In genomic region chr8:121668553-121668952, GRCm38 (mm10) we compare ENCODE assay signal across 8 mouse cellular contexts. TPM values are rescaled to one million over a fixed set of nuclear protein-coding genes. Genes with fewer than 3 reads are reported as not detected.
DNase-seq lines count a peak whose midpoint lies in the region.

No protein-coding gene starts in this region.

- DNase-seq in adrenal gland, adult (ENCODE audit: inconsistent age in 2 of 2, low spot score in 1 of 2) = peak; percentile 36 to 57
- DNase-seq in adrenal gland, adult 2 months = no peak
- DNase-seq in right cerebral cortex, postnatal 4 days = peak; percentile 55
- DNase-seq in right cerebral cortex, postnatal 25 days = no peak
- peak; percentile 46 to 59 for DNase-seq in layer of hippocampus, postnatal 10 days (ENCODE audit: low spot score in 2 of 2)
- no peak for DNase-seq in gastrocnemius, postnatal 10 days
- DNase-seq in ovary, postnatal 36 days (ENCODE audit: low spot score) = no peak
- DNase-seq in cerebellum, adult 9-10 months = no peak

RNA-seq across cellular contexts. Expression of gene Zcchc14, which starts 15.9 kb away (rescaled TPM):
- 10 to 100 TPM; 32.9 to 44.8 TPM for total RNA-seq in adrenal gland, adult 2 months (2021)
- 41.2 and 44.0 TPM in 2 replicates for polyA plus RNA-seq in adrenal gland, adult 2 months (2012; rRNA removed)
- 10 to 100 TPM; 93.9 to 95.2 TPM for total RNA-seq in layer of hippocampus, postnatal 10 days (2021)
- 10 to 100 TPM; 25.0 to 33.1 TPM for total RNA-seq in gastrocnemius, postnatal 10 days (2021)

Comparison
In these comparisons a context has a peak if more than half of its experiments do, and no peak if none do; other contexts are left out.
1. DNase-seq: peak in adrenal gland, adult (2 of 2), right cerebral cortex, postnatal 4 days (single experiment) and layer of hippocampus, postnatal 10 days (2 of 2); none in adrenal gland, adult 2 months (single experiment), right cerebral cortex, postnatal 25 days (single experiment), gastrocnemius, postnatal 10 days (single experiment), ovary, postnatal 36 days (single experiment) and cerebellum, adult 9-10 months (single experiment).